Mouse (Mus musculus) lung, embryonic 14.5 days (tissue): ENCODE measurements at regions not wholly inside any gene's neighbourhood (a gene's known extent, or its start where the extent isn't known, plus 50 kb on each side); places are given as distances from the start of the nearest gene placed in this dataset.

Source experiments
- ATAC-seq: fragments of 200-750 bp; cut with Nextera tagmentation; 2 replicates; pipeline ENCODE4 v1.8.0; 2017; ENCODE audit warnings: mild to moderate bottlenecking, moderate TSS enrichment, moderate library complexity; ENCODE audit not compliant: insufficient read depth
- DNase-seq: peaks from one replicate; pipeline ENCODE4 v3.0.0-alpha.2; 2015
- H3K27ac ChIP-seq: fragments of 300-500 bp; sonication (generic); 2 replicates; pipeline ENCODE4 v1.5.1; 2014; ENCODE audit warnings: low read depth, mild to moderate bottlenecking, moderate library complexity
- H3K27me3 ChIP-seq: fragments of 300-500 bp; sonication (generic); 2 replicates; pipeline ENCODE4 v1.6.1; 2014; ENCODE audit warnings: low read length, control low read depth; ENCODE audit not compliant: insufficient read depth
- H3K36me3 ChIP-seq: fragments of 300-500 bp; sonication (generic); 2 replicates; pipeline ENCODE4 v1.6.1; 2014; ENCODE audit warnings: control low read depth; ENCODE audit not compliant: insufficient read depth
- H3K4me1 ChIP-seq: fragments of 300-500 bp; sonication (generic); 2 replicates; pipeline ENCODE4 v1.6.1; 2014; ENCODE audit warnings: antibody characterized with exemption, control low read depth; ENCODE audit not compliant: insufficient read depth
- H3K4me2 ChIP-seq: fragments of 300-500 bp; sonication (generic); 2 replicates; pipeline ENCODE4 v1.6.1; 2014; ENCODE audit warnings: mild to moderate bottlenecking
- H3K4me3 ChIP-seq: fragments of 300-500 bp; sonication (generic); 2 replicates; pipeline ENCODE4 v1.5.1; 2014; ENCODE audit warnings: low read depth, low read length
- H3K9ac ChIP-seq: fragments of 300-500 bp; sonication (generic); 2 replicates; pipeline ENCODE4 v1.6.1; 2014
- H3K9me3 ChIP-seq: fragments of 300-500 bp; sonication (generic); 2 replicates; pipeline ENCODE4 v1.6.1; 2016; ENCODE audit warnings: low read depth, low read length, control low read depth
- CTCF ChIP-seq: IDR thresholded peaks from 2 replicates; pipeline ENCODE4 v1.5.1; 2016; ENCODE audit warnings: antibody characterized with exemption, low read depth
- whole genome bisulfite sequencing: fragments of 180-500 bp; shearing (Covaris S2); extraction: QIAGEN DNeasy Blood & Tissue Kit; methylation state at CpG from one replicate; pipeline ENCODE4 v1.1.7; 2014; 5-methylcytosine and 5-hydroxymethylcytosine counted together

GRCm38 (mm10) chr6:70714239-70714638 is 77.8 kb downstream of the Rpia start:
- ATAC-seq (no peak), DNase-seq (peak; percentile 82)
- peak; percentile 79 for TF ChIP-seq CTCF
- no peak overlapping the region for H3K9ac ChIP-seq
- 15% methylated on average over 6 of the region's 6 CpGs for WGBS
- H3K4me1 ChIP-seq = no peaks in the 10 kb centered on the region
- no peak overlapping the region for H3K4me3 ChIP-seq
- H3K36me3 ChIP-seq = no peaks in the 10 kb centered on the region
- no peak overlapping the region for H3K27ac ChIP-seq
- H3K27me3 ChIP-seq = no peaks in the 10 kb centered on the region
- peak overlapping the region; percentile 36; the same call in 1 of the 2 replicates for H3K4me2 ChIP-seq
- H3K9me3 ChIP-seq = no peaks in the 10 kb centered on the region

- Histone ChIP-seq H3K4me2 (no peak overlapping the region), H3K9me3 (no peaks in the 10 kb centered on the region), H3K4me1 (no peaks in the 10 kb centered on the region), H3K27ac (no peak overlapping the region), H3K36me3 (no peaks in the 10 kb centered on the region), H3K4me3 (no peak overlapping the region), H3K9ac (no peak overlapping the region), H3K27me3 (no peaks in the 10 kb centered on the region)
- no peak for TF ChIP-seq CTCF
- DNase-seq (no peak), ATAC-seq (peak; percentile 18; the same call in 1 of the 2 replicates)
- WGBS = 73% methylated on average over 6 of the region's 6 CpGs
These were observed 78.4 kb downstream of the Rpia start for GRCm38 (mm10) chr6:70713665-70714064.

DNA sequence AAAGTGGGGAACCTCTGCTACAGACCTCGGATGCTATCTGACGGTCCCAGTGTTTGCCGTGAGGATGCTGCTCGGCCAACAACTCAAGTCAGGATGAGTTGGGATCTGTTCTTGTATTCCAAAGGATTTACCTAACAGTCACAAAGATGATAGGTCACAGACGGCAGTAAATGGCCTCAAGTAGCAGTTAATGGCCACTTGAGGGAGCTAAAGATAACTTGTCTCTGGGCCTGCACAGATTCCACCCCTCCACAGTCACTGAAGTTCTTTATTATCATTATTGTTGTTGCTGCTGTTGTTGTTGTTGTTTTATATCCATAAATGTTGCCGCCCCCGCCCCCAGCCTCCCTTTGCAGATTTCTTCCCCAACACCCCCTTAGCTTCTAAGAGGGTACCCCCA is 78.9 kb downstream of the Rpia start:
- peak; percentile 60 for TF ChIP-seq CTCF
- H3K27me3 ChIP-seq = no peaks in the 10 kb centered on the region
- H3K4me3 ChIP-seq = no peak overlapping the region
- H3K9ac ChIP-seq = no peak overlapping the region
- H3K4me1 ChIP-seq = no peaks in the 10 kb centered on the region
- WGBS = 37% methylated on average over 7 of the region's 7 CpGs
- H3K27ac ChIP-seq = no peak overlapping the region
- no peaks in the 10 kb centered on the region for H3K9me3 ChIP-seq
- peak; percentile 16; the same call in 1 of the 2 replicates for ATAC-seq
- H3K4me2 ChIP-seq = no peak overlapping the region
- no peaks in the 10 kb centered on the region for H3K36me3 ChIP-seq
- peak; percentile 64 for DNase-seq

DNA sequence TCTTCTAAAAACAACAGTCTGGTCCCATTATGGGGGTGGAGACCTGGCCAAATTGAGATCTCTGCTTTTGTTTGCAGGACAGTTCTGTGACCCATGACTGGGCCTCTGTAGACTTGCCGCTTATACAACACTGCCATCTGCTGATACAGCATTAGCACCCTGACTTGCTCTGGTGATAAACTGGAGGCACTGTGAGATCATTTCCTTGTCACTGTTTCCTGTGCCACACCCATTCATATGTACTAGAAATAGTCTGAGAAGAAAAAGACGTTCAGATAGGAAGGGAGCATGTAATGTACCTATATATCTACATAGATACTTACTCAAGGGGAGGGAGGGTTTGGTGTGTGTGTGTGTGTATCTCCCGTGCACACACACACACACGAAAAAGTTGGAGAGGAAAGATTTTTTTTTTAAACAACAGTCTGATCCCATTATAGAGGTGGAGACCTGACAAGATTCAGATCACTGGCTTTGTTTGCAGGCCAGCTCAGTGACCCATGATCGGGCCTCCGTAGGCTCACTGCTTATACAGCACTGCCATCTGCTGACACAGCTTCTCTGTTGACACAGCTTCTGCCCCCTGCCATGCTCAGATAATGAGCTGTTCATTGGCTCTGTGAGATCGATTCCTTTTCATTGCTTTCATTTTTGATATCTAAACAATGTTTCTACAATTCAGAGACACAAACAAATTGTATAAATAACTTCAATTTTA is 82.5 kb downstream of the Rpia start:
- no peaks in the 10 kb centered on the region for H3K4me1 ChIP-seq
- H3K9me3 ChIP-seq = no peaks in the 10 kb centered on the region
- no peak overlapping the region for H3K4me3 ChIP-seq
- H3K27me3 ChIP-seq = no peaks in the 10 kb centered on the region
- H3K27ac ChIP-seq = no peak overlapping the region
- peak; percentile 72 for TF ChIP-seq CTCF
- 14% methylated on average over 7 of the region's 7 CpGs for WGBS
- peak overlapping the region; percentile 21; the same call in 1 of the 2 replicates for H3K4me2 ChIP-seq
- ATAC-seq (peak; percentile 77), DNase-seq (peak; percentile 75)
- H3K36me3 ChIP-seq = no peaks in the 10 kb centered on the region
- no peak overlapping the region for H3K9ac ChIP-seq

DNA sequence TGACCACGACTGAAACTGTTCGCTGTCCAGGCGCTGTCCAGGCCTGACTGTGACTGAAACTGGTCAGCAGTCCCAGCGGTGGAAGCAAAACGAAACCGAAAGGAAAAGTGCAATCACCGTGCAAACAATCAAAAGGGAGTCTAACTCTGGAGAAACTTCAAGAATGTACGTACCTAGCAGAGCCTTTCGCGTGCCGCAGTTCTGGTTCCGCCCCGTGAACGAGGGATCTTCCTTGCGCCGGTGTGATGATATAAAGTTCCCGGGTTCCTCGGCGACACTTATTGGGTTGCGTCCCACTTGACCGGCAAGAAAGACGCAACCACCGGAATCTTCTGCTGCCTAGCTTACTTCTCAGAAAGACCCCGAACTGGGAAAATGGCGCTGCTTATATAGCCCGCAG is 96.4 kb downstream of the Rpia start:
- Histone ChIP-seq H3K36me3 (no peaks in the 10 kb centered on the region), H3K9me3 (no peaks in the 10 kb centered on the region), H3K4me3 (no peak overlapping the region), H3K27me3 (no peaks in the 10 kb centered on the region), H3K27ac (no peak overlapping the region), H3K4me1 (no peaks in the 10 kb centered on the region), H3K9ac (no peak overlapping the region), H3K4me2 (no peak overlapping the region)
- DNase-seq (no peak), ATAC-seq (no peak)
- TF ChIP-seq CTCF = no peak
- WGBS = 95% methylated on average over 26 of the region's 26 CpGs
